Mouse (Mus musculus) MEL (cell line): ENCODE data around the gene Kat7. TPM values are rescaled to one million over a fixed set of nuclear protein-coding genes. Genes with fewer than 3 reads are reported as not detected.

ENCODE experiments used
- DNase-seq: peaks from one replicate; pipeline ENCODE4 v3.0.0; 2011; ENCODE audit warnings: low read depth, low spot score
- H3K27ac ChIP-seq: 2 replicates; pipeline ENCODE4 v1.5.1; 2012; ENCODE audit warnings: low read depth, mild to moderate bottlenecking, control low read depth, low read length, moderate library complexity; ENCODE audit not compliant: control insufficient read depth
- H3K27me3 ChIP-seq, 2 experiments: fragments of 150-350 bp in 1 of 2; sonication (generic) in 1 of 2; 2 replicates each; pipeline ENCODE4 v1.6.1; 2012; ENCODE audit warnings: low read length in 2 of 2, mild to moderate bottlenecking in 2 of 2, improper control_type of control experiment in 1 of 2, moderate library complexity in 1 of 2; ENCODE audit not compliant: insufficient read depth in 2 of 2, control insufficient read depth in 1 of 2
- H3K36me3 ChIP-seq, 2 experiments: 2 replicates each; pipeline ENCODE4 v1.6.1; 2012 to 2014; ENCODE audit warnings: low read length in 2 of 2, improper control_type of control experiment in 1 of 2, inconsistent platforms in 1 of 2, mild to moderate bottlenecking in 1 of 2; ENCODE audit not compliant: insufficient read depth in 2 of 2, control insufficient read depth in 1 of 2
- H3K4me1 ChIP-seq, 2 experiments: fragments of 150-350 bp in 1 of 2; sonication (generic) in 1 of 2; 2 replicates each; pipeline ENCODE4 v1.6.1; 2012; ENCODE audit warnings: low read length in 2 of 2, improper control_type of control experiment in 1 of 2, mild to moderate bottlenecking in 1 of 2; ENCODE audit not compliant: insufficient read depth in 2 of 2, control insufficient read depth in 1 of 2
- H3K4me3 ChIP-seq, 2 experiments: fragments of 150-350 bp in 1 of 2; sonication (generic) in 1 of 2; 2 replicates each; pipeline ENCODE4 v1.5.1; 2012; ENCODE audit warnings: low read depth in 2 of 2, low read length in 2 of 2, mild to moderate bottlenecking in 2 of 2, moderate library complexity in 2 of 2, control low read depth in 1 of 2, improper control_type of control experiment in 1 of 2; ENCODE audit not compliant: control insufficient read depth in 1 of 2, insufficient read depth in 1 of 2
- H3K79me2 ChIP-seq: 2 replicates; pipeline ENCODE4 v1.6.1; 2012; ENCODE audit warnings: mild to moderate bottlenecking, low read length, moderate library complexity; ENCODE audit not compliant: control insufficient read depth, poor library complexity, insufficient read depth
- H3K9ac ChIP-seq: 2 replicates; pipeline ENCODE4 v1.6.1; 2012; ENCODE audit warnings: low read depth, mild to moderate bottlenecking, control low read depth, low read length, moderate library complexity; ENCODE audit not compliant: control insufficient read depth, poor library complexity, severe bottlenecking
- H3K9me3 ChIP-seq: fragments of 150-350 bp; sonication (generic); replicated peaks from 2 replicates; pipeline ENCODE4 v1.6.1; 2012; ENCODE audit warnings: mild to moderate bottlenecking, low read length, improper control_type of control experiment, moderate library complexity; ENCODE audit not compliant: insufficient read depth
- CHD1 ChIP-seq: IDR thresholded peaks from 2 replicates; pipeline ENCODE4 v1.6.1; 2012; ENCODE audit warnings: low read depth, mild to moderate bottlenecking, inconsistent platforms, low read length, improper control_type of control experiment
- CTCF ChIP-seq, 3 experiments: IDR thresholded peaks in 2 of 3; conservative IDR thresholded peaks in 1 of 3; 2 replicates each; pipeline ENCODE4 v1.5.1; 2011 to 2012; ENCODE audit warnings: low read length in 3 of 3, low read depth in 2 of 3, mild to moderate bottlenecking in 2 of 3, improper control_type of control experiment in 1 of 3, inconsistent platforms in 1 of 3, mixed read lengths in 1 of 3, moderate library complexity in 1 of 3; ENCODE audit not compliant: control insufficient read depth in 1 of 3, insufficient read depth in 1 of 3, poor library complexity in 1 of 3, severe bottlenecking in 1 of 3
- E2F4 ChIP-seq: IDR thresholded peaks from 2 replicates; pipeline ENCODE4 v1.6.1; 2011; ENCODE audit warnings: low read depth, low read length, improper control_type of control experiment, borderline replicate concordance
- ELF1 ChIP-seq: IDR thresholded peaks from 2 replicates; pipeline ENCODE4 v1.6.1; 2014; ENCODE audit warnings: low read depth, mild to moderate bottlenecking, inconsistent platforms, low read length, improper control_type of control experiment, moderate library complexity
- ETS1 ChIP-seq: IDR thresholded peaks from 2 replicates; pipeline ENCODE4 v1.6.1; 2012; ENCODE audit warnings: low read depth, mild to moderate bottlenecking, inconsistent platforms, low read length, improper control_type of control experiment, moderate library complexity
- MAFK ChIP-seq: IDR thresholded peaks from 2 replicates; pipeline ENCODE4 v1.6.1; 2011; ENCODE audit warnings: low read depth, mild to moderate bottlenecking, low read length, improper control_type of control experiment, borderline replicate concordance
- MAZ ChIP-seq: IDR thresholded peaks from 2 replicates; pipeline ENCODE4 v1.6.1; 2012; ENCODE audit warnings: low read depth, mild to moderate bottlenecking, inconsistent platforms, low read length, improper control_type of control experiment
- MEF2A ChIP-seq: IDR thresholded peaks from 2 replicates; pipeline ENCODE4 v1.6.1; 2014; ENCODE audit warnings: low read depth, mild to moderate bottlenecking, inconsistent platforms, low read length, improper control_type of control experiment; ENCODE audit not compliant: poor library complexity, insufficient replicate concordance, severe bottlenecking; ENCODE audit errors: extremely low read depth
- MYB ChIP-seq: IDR thresholded peaks from 2 replicates; pipeline ENCODE4 v1.6.1; 2011; ENCODE audit warnings: mild to moderate bottlenecking, low read depth, low read length, improper control_type of control experiment
- NELFE ChIP-seq: IDR thresholded peaks from 2 replicates; pipeline ENCODE4 v1.6.1; 2011; ENCODE audit warnings: low read depth, low read length, improper control_type of control experiment
- RAD21 ChIP-seq: IDR thresholded peaks from 2 replicates; pipeline ENCODE4 v1.6.1; 2011; ENCODE audit warnings: mild to moderate bottlenecking, low read depth, low read length, improper control_type of control experiment
- SIN3A ChIP-seq: IDR thresholded peaks from 2 replicates; pipeline ENCODE4 v1.6.1; 2012; ENCODE audit warnings: low read length, improper control_type of control experiment, inconsistent platforms
- SMC3 ChIP-seq: IDR thresholded peaks from 2 replicates; pipeline ENCODE4 v1.6.1; 2011; ENCODE audit warnings: low read depth, low read length, improper control_type of control experiment
- TCF12 ChIP-seq: IDR thresholded peaks from 2 replicates; pipeline ENCODE4 v1.6.1; 2014; ENCODE audit warnings: low read depth, mild to moderate bottlenecking, inconsistent platforms, low read length, improper control_type of control experiment, moderate library complexity
- UBTF ChIP-seq: IDR thresholded peaks from 2 replicates; pipeline ENCODE4 v1.6.1; 2012; ENCODE audit warnings: low read depth, mild to moderate bottlenecking, inconsistent platforms, low read length, improper control_type of control experiment, moderate library complexity, borderline replicate concordance; ENCODE audit not compliant: insufficient read depth
- USF2 ChIP-seq, 2 experiments: IDR thresholded peaks; 2 replicates each; pipeline ENCODE4 v1.6.1; 2011 to 2012; ENCODE audit warnings: improper control_type of control experiment in 2 of 2, low read length in 2 of 2, borderline replicate concordance in 1 of 2, inconsistent platforms in 1 of 2, low read depth in 1 of 2, mild to moderate bottlenecking in 1 of 2; ENCODE audit not compliant: insufficient read depth in 1 of 2
- ZC3H11A ChIP-seq: IDR thresholded peaks from 2 replicates; pipeline ENCODE4 v1.6.1; 2012; ENCODE audit warnings: low read depth, mild to moderate bottlenecking, inconsistent platforms, low read length, improper control_type of control experiment
- ZMIZ1 ChIP-seq: IDR thresholded peaks from 2 replicates; pipeline ENCODE4 v1.6.1; 2012; ENCODE audit warnings: low read depth, mild to moderate bottlenecking, inconsistent platforms, low read length, improper control_type of control experiment, moderate library complexity
- ZNF384 ChIP-seq: IDR thresholded peaks from 2 replicates; pipeline ENCODE4 v1.6.1; 2012; ENCODE audit warnings: low read depth, mild to moderate bottlenecking, inconsistent platforms, low read length, improper control_type of control experiment
- polyA plus RNA-seq, 2 experiments: library from polyadenylated mRNA; stranded (reverse) in 1 of 2; unstranded in 1 of 2; fragments of >175 nt in 1 of 2; fragments of >200 nt in 1 of 2; gene quantifications; 2 replicates each; pipeline versions ENCODE4 v1.2.1 to v1.2.4; 2012; ENCODE audit warnings: low replicate concordance in 2 of 2, low read depth in 1 of 2; ENCODE audit not compliant: insufficient read length in 2 of 2, insufficient read depth in 1 of 2, missing spikeins in 1 of 2
- total RNA-seq: library from RNA; depleted of rRNA; stranded (reverse); fragments of 300-350 nt; gene quantifications from 2 replicates; pipeline ENCODE4 v1.2.3, GENCODE M21; 2012

Gene Kat7
- total and polyA plus RNA-seq, 3 experiments = 81.4 to 100 (median 95.4) TPM

GRCm38 (mm10) chr11:95232329-95232696 is 77.7 kb downstream of the Kat7 start:
- no peak for DNase-seq
- TF ChIP-seq CTCF (IDR thresholded peaks at IDR 0.05 in 2 of 3, conservative IDR thresholded peaks at IDR 0.05 in 1 of 3; ENCODE audit: control insufficient read depth in 1 of 3, insufficient read depth in 1 of 3, low read depth in 2 of 3, low read length in 3 of 3, poor library complexity in 1 of 3, severe bottlenecking in 1 of 3) (no peak), CHD1 (no peak)
- no peaks in the 10 kb centered on the region for H3K36me3 ChIP-seq
- H3K79me2 ChIP-seq = no peaks in the 10 kb centered on the region
- no peak overlapping the region for H3K27ac ChIP-seq
- H3K4me1 ChIP-seq = 0 out of 4 replicates have a peak, but pooled peaks cover 0 to 2% of the 10 kb centered on the region in 2 experiments
- no peak overlapping the region for H3K9ac ChIP-seq
- peak overlapping the region in 1 of 2 experiments; percentile 39; a peak in 1 of 4 replicates for H3K4me3 ChIP-seq
- H3K9me3 ChIP-seq = no peaks in the 10 kb centered on the region
- peaks cover 6 to 8% of the 10 kb centered on the region in 2 experiments for H3K27me3 ChIP-seq

- peaks cover 7 to 9% of the 10 kb centered on the region in 2 experiments for H3K27me3 ChIP-seq
- H3K9ac ChIP-seq = no peak overlapping the region
- DNase-seq = peak; percentile 61
Observed at GRCm38 (mm10) chr11:95231688-95232328, 78.2 kb downstream of the Kat7 start.

GRCm38 (mm10) chr11:95227467-95227866 is 82.6 kb downstream of the Kat7 start:
- Histone ChIP-seq H3K9ac (no peak overlapping the region), H3K9me3 (no peaks in the 10 kb centered on the region), H3K27ac (no peak overlapping the region)
- TF ChIP-seq RAD21 = no peak
- TF ChIP-seq E2F4 = no peak
- no peak for TF ChIP-seq MYB
- TF ChIP-seq ZMIZ1 = no peak
- no peak for TF ChIP-seq MAFK
- TF ChIP-seq ELF1 = no peak
- TF ChIP-seq SIN3A = no peak
- no peak for TF ChIP-seq UBTF
- no peak for TF ChIP-seq NELFE
- no peak for TF ChIP-seq USF2 (IDR thresholded peaks at IDR 0.05; ENCODE audit: borderline replicate concordance in 1 of 2, insufficient read depth in 1 of 2, low read depth in 1 of 2, low read length in 2 of 2)
- TF ChIP-seq, all 39 proteins: peak for 0
- DNase-seq = no peak
- Histone ChIP-seq H3K27me3 (peaks cover 3 to 14% of the 10 kb centered on the region in 2 experiments), H3K4me1 (0 out of 4 replicates have a peak, but pooled peaks cover 0 to 2% of the 10 kb centered on the region in 2 experiments), H3K79me2 (no peaks in the 10 kb centered on the region), H3K36me3 (no peaks in the 10 kb centered on the region), H3K4me3 (no peak overlapping the region)

More at GRCm38 (mm10) chr11:95231688-95232328, 78.2 kb downstream of the Kat7 start:
- TF ChIP-seq SMC3 = peak; percentile 62
- TF ChIP-seq ZNF384 = no peak
- TF ChIP-seq ETS1 = no peak
- peak; percentile 41 for TF ChIP-seq ZC3H11A
- TF ChIP-seq MAZ = 0 out of 2 replicates have a peak, but pooled peaks have one; percentile 42
- TF ChIP-seq RAD21 = peak; percentile 65
- TF ChIP-seq CTCF (IDR thresholded peaks at IDR 0.05 in 2 of 3, conservative IDR thresholded peaks at IDR 0.05 in 1 of 3; ENCODE audit: control insufficient read depth in 1 of 3, insufficient read depth in 1 of 3, low read depth in 2 of 3, low read length in 3 of 3, poor library complexity in 1 of 3, severe bottlenecking in 1 of 3) = peak; percentile 41 to 99 (median 80); a peak in 5 of 6 replicates
- no peak for TF ChIP-seq MEF2A
- TF ChIP-seq TCF12 = 0 out of 2 replicates have a peak, but pooled peaks have one; percentile 7
- no peak overlapping the region for H3K27ac ChIP-seq
- H3K36me3 ChIP-seq = no peaks in the 10 kb centered on the region
- 0 out of 4 replicates have a peak, but pooled peaks cover 0 to 2% of the 10 kb centered on the region in 2 experiments for H3K4me1 ChIP-seq
- peak overlapping the region in 1 of 2 experiments; percentile 39; a peak in 1 of 4 replicates for H3K4me3 ChIP-seq
- no peaks in the 10 kb centered on the region for H3K79me2 ChIP-seq
- no peaks in the 10 kb centered on the region for H3K9me3 ChIP-seq
